Comparison of ENCODE assay signal across 8 mouse cellular contexts in the genomic region with DNA sequence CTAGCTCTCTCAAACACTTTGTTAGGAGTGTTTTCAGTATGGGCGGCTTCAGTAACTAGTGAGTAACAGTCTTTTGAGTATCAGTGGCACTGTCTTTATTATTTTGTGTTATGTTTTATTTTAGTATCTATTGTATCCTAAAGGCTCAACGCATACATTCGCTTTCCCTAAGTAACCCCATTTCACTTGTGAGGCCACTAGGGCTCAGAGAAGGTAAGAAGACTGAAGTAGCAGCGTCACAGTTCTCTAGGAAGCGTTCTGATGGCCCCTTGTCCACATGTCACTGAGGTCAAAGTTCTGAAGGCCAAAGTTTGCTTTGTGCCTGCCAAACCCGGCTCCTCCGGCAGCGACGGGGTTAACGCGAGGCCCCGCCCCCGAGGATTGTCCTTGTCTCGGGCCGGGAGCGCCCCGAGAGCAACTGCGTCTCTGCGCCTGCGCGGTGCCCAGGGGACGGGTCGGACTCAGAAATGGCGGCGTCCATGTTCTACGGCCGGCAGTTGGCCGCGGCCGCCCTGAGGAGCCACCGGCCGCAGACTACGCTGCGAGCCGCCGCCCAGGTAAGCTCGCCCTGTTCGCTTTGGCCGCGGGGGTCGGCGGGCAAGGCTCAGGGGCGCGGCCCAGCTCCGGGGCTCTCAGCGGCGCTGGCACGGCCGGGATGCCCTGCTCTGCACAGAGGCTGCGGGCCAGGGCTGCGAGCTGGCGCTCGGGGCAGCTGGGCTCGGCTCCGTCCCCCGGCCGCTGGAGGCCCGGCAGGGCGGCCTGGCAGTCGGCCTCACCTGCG. TPM values are rescaled to one million over a fixed set of nuclear protein-coding genes. Genes with fewer than 3 reads are reported as not detected.
DNase-seq lines count a peak whose midpoint lies in the region; ATAC-seq lines count a peak whose summit lies in the region.

No protein-coding gene starts in this region.

- H3K27me3 ChIP-seq in hindbrain, embryonic 12.5 days, result no peaks in the 10 kb centered on the region

- no peaks in the 10 kb centered on the region for H3K9me3 ChIP-seq in hindbrain, embryonic 12.5 days (replicated peaks)

- peak; percentile 96 for DNase-seq in NIH3T3 (ENCODE audit: low read depth)
- DNase-seq in cerebellum, postnatal 10 days, result peak; percentile 98 to 99
- DNase-seq in frontal cortex, postnatal 10 days (ENCODE audit: low spot score in 2 of 2), result peak; percentile 86 to 91
- DNase-seq in layer of hippocampus, postnatal 14 days (ENCODE audit: low spot score in 2 of 2), result peak; percentile 92 to 94
- peak; percentile 97 for DNase-seq in lung, postnatal 14 days
- peak; percentile 84 for DNase-seq in retina, adult 2 months (ENCODE audit: low read depth, low spot score)
- peak; percentile 93 to 95 for DNase-seq in thymus, postnatal 36 days

- 4% methylated on average over 61 of the region's 61 CpGs for WGBS in hindbrain, embryonic 12.5 days

- H3K9ac ChIP-seq in hindbrain, embryonic 12.5 days, result peak overlapping the region; percentile 98

- H3K27ac ChIP-seq in hindbrain, embryonic 12.5 days, result peak overlapping the region; percentile 85

- H3K4me3 ChIP-seq in hindbrain, embryonic 12.5 days, result peak overlapping the region; percentile 100

- peak overlapping the region; percentile 57 for H3K4me2 ChIP-seq in hindbrain, embryonic 12.5 days (replicated peaks)

- peaks cover 11% of the 10 kb centered on the region for H3K36me3 ChIP-seq in hindbrain, embryonic 12.5 days

- peak; percentile 95 for ATAC-seq in hindbrain, embryonic 12.5 days (ENCODE audit: low FRiP score)

- peaks cover 9% of the 10 kb centered on the region for H3K4me1 ChIP-seq in hindbrain, embryonic 12.5 days

RNA-seq across cellular contexts. Expression of a gene that starts 4.5 kb away (rescaled TPM):
- 11.0 and 11.8 TPM in 2 replicates for polyA plus RNA-seq in hindbrain, embryonic 12.5 days (2016; fragmentation: Nextera tagmentation; extraction: Ambion mirVana)
- total RNA-seq in layer of hippocampus, postnatal 14 days (2021), result 1 to 10 TPM; 6.2 to 8.8 TPM

RNA-seq across cellular contexts. Expression of a gene that starts 27.4 kb away (rescaled TPM):
- polyA plus RNA-seq in hindbrain, embryonic 12.5 days (2016; fragmentation: Nextera tagmentation; extraction: Ambion mirVana), result 103 and 104 TPM in 2 replicates
- 100 to 1,000 TPM; 153 to 156 TPM for total RNA-seq in layer of hippocampus, postnatal 14 days (2021)

RNA-seq across cellular contexts. Expression of a gene that starts 42.7 kb away (rescaled TPM):
- 81.8 and 90.3 TPM in 2 replicates for polyA plus RNA-seq in hindbrain, embryonic 12.5 days (2016; fragmentation: Nextera tagmentation; extraction: Ambion mirVana)
- total RNA-seq in layer of hippocampus, postnatal 14 days (2021), result 10 to 100 TPM; 29.5 to 31.3 TPM

Comparison
In these comparisons a context has a peak if more than half of its experiments do, and no peak if none do; other contexts are left out.
1. Peak in every context shown above with its lines: DNase-seq, ATAC-seq, H3K4me3 ChIP-seq and H3K27ac ChIP-seq.